Mouse (Mus musculus) embryonic facial prominence, embryonic 11.5 days (tissue): ENCODE measurements around the gene Gm4869. TPM values are rescaled to one million over a fixed set of nuclear protein-coding genes. Genes with fewer than 3 reads are reported as not detected.

Experiments used
- microRNA-seq: library from miRNA; unstranded; fragments of <30 nt; microRNA quantifications from one replicate; pipeline ENCODE4, GENCODE M21; 2016; ENCODE audit warnings: borderline number of aligned reads
- polyA plus RNA-seq: library from polyadenylated mRNA; unstranded; fragments of >200 nt; fragmentation: Nextera tagmentation; extraction: Ambion mirVana; gene quantifications from 2 replicates; pipeline ENCODE4 v1.2.1, GENCODE M21; 2014

Gm4869 gene
- polyA plus RNA-seq, 1 experiment from 2014 or later = 0.07 TPM

Small RNA genes within 50 kb of the gene (microRNA-seq; reads per million reads assigned to microRNA genes)
- gene Mir7038 = not detected

Other genes starting within 250 kb of the Gm4869 start
- 43.7 and 44.2 TPM in 2 replicates for gene Mad1l1, start 124.1 kb upstream of the Gm4869 start, polyA plus RNA-seq
- gene Nudt1, start 124.0 kb upstream of the Gm4869 start, polyA plus RNA-seq = 44.8 and 54.7 TPM in 2 replicates
- 21.6 and 23.4 TPM in 2 replicates for gene Mrm2, start 113.7 kb upstream of the Gm4869 start, polyA plus RNA-seq
- gene Snx8, start 56.4 kb upstream of the Gm4869 start, polyA plus RNA-seq = 6.9 and 7.4 TPM in 2 replicates
- gene Eif3b, start 26.3 kb upstream of the Gm4869 start, polyA plus RNA-seq = 210 and 215 TPM in 2 replicates
- 8.8 and 9.5 TPM in 2 replicates for gene Chst12, start 59.9 kb downstream of the Gm4869 start, polyA plus RNA-seq
- gene Grifin, start 119.4 kb downstream of the Gm4869 start, polyA plus RNA-seq = 0.36 and 0.63 TPM in 2 replicates
- gene Lfng, start 161.7 kb downstream of the Gm4869 start, polyA plus RNA-seq = 13.3 and 13.7 TPM in 2 replicates
- 42.5 and 42.8 TPM in 2 replicates for gene Ttyh3, start 203.4 kb downstream of the Gm4869 start, polyA plus RNA-seq